Mouse (Mus musculus) MEL (cell line): ENCODE data around the gene Mib2. TPM values are rescaled to one million over a fixed set of nuclear protein-coding genes. Genes with fewer than 3 reads are reported as not detected.

Experiments
- DNase-seq: peaks from one replicate; pipeline ENCODE4 v3.0.0; 2011; ENCODE audit warnings: low read depth, low spot score
- H3K27ac ChIP-seq: 2 replicates; pipeline ENCODE4 v1.5.1; 2012; ENCODE audit warnings: low read depth, mild to moderate bottlenecking, control low read depth, low read length, moderate library complexity; ENCODE audit not compliant: control insufficient read depth
- H3K27me3 ChIP-seq, 2 experiments: fragments of 150-350 bp in 1 of 2; sonication (generic) in 1 of 2; 2 replicates each; pipeline ENCODE4 v1.6.1; 2012; ENCODE audit warnings: low read length in 2 of 2, mild to moderate bottlenecking in 2 of 2, improper control_type of control experiment in 1 of 2, moderate library complexity in 1 of 2; ENCODE audit not compliant: insufficient read depth in 2 of 2, control insufficient read depth in 1 of 2
- H3K36me3 ChIP-seq, 2 experiments: 2 replicates each; pipeline ENCODE4 v1.6.1; 2012 to 2014; ENCODE audit warnings: low read length in 2 of 2, improper control_type of control experiment in 1 of 2, inconsistent platforms in 1 of 2, mild to moderate bottlenecking in 1 of 2; ENCODE audit not compliant: insufficient read depth in 2 of 2, control insufficient read depth in 1 of 2
- H3K4me1 ChIP-seq, 2 experiments: fragments of 150-350 bp in 1 of 2; sonication (generic) in 1 of 2; 2 replicates each; pipeline ENCODE4 v1.6.1; 2012; ENCODE audit warnings: low read length in 2 of 2, improper control_type of control experiment in 1 of 2, mild to moderate bottlenecking in 1 of 2; ENCODE audit not compliant: insufficient read depth in 2 of 2, control insufficient read depth in 1 of 2
- H3K4me3 ChIP-seq, 2 experiments: fragments of 150-350 bp in 1 of 2; sonication (generic) in 1 of 2; 2 replicates each; pipeline ENCODE4 v1.5.1; 2012; ENCODE audit warnings: low read depth in 2 of 2, low read length in 2 of 2, mild to moderate bottlenecking in 2 of 2, moderate library complexity in 2 of 2, control low read depth in 1 of 2, improper control_type of control experiment in 1 of 2; ENCODE audit not compliant: control insufficient read depth in 1 of 2, insufficient read depth in 1 of 2
- H3K79me2 ChIP-seq: 2 replicates; pipeline ENCODE4 v1.6.1; 2012; ENCODE audit warnings: mild to moderate bottlenecking, low read length, moderate library complexity; ENCODE audit not compliant: control insufficient read depth, poor library complexity, insufficient read depth
- H3K9ac ChIP-seq: 2 replicates; pipeline ENCODE4 v1.6.1; 2012; ENCODE audit warnings: low read depth, mild to moderate bottlenecking, control low read depth, low read length, moderate library complexity; ENCODE audit not compliant: control insufficient read depth, poor library complexity, severe bottlenecking
- H3K9me3 ChIP-seq: fragments of 150-350 bp; sonication (generic); replicated peaks from 2 replicates; pipeline ENCODE4 v1.6.1; 2012; ENCODE audit warnings: mild to moderate bottlenecking, low read length, improper control_type of control experiment, moderate library complexity; ENCODE audit not compliant: insufficient read depth
- CHD1 ChIP-seq: IDR thresholded peaks from 2 replicates; pipeline ENCODE4 v1.6.1; 2012; ENCODE audit warnings: low read depth, mild to moderate bottlenecking, inconsistent platforms, low read length, improper control_type of control experiment
- CHD2 ChIP-seq: IDR thresholded peaks from 2 replicates; pipeline ENCODE4 v1.6.1; 2011; ENCODE audit warnings: low read length, improper control_type of control experiment
- CTCF ChIP-seq, 3 experiments: IDR thresholded peaks in 2 of 3; conservative IDR thresholded peaks in 1 of 3; 2 replicates each; pipeline ENCODE4 v1.5.1; 2011 to 2012; ENCODE audit warnings: low read length in 3 of 3, low read depth in 2 of 3, mild to moderate bottlenecking in 2 of 3, improper control_type of control experiment in 1 of 3, inconsistent platforms in 1 of 3, mixed read lengths in 1 of 3, moderate library complexity in 1 of 3; ENCODE audit not compliant: control insufficient read depth in 1 of 3, insufficient read depth in 1 of 3, poor library complexity in 1 of 3, severe bottlenecking in 1 of 3
- E2F4 ChIP-seq: IDR thresholded peaks from 2 replicates; pipeline ENCODE4 v1.6.1; 2011; ENCODE audit warnings: low read depth, low read length, improper control_type of control experiment, borderline replicate concordance
- HCFC1 ChIP-seq: IDR thresholded peaks from 2 replicates; pipeline ENCODE4 v1.6.1; 2012; ENCODE audit warnings: low read depth, mild to moderate bottlenecking, inconsistent platforms, low read length, improper control_type of control experiment, moderate library complexity
- MAX ChIP-seq: IDR thresholded peaks from 2 replicates; pipeline ENCODE4 v1.6.1; 2011; ENCODE audit warnings: low read length, improper control_type of control experiment
- MAZ ChIP-seq: IDR thresholded peaks from 2 replicates; pipeline ENCODE4 v1.6.1; 2012; ENCODE audit warnings: low read depth, mild to moderate bottlenecking, inconsistent platforms, low read length, improper control_type of control experiment
- MEF2A ChIP-seq: IDR thresholded peaks from 2 replicates; pipeline ENCODE4 v1.6.1; 2014; ENCODE audit warnings: low read depth, mild to moderate bottlenecking, inconsistent platforms, low read length, improper control_type of control experiment; ENCODE audit not compliant: poor library complexity, insufficient replicate concordance, severe bottlenecking; ENCODE audit errors: extremely low read depth
- MXI1 ChIP-seq: IDR thresholded peaks from 2 replicates; pipeline ENCODE4 v1.6.1; 2011; ENCODE audit warnings: mild to moderate bottlenecking, low read depth, low read length, improper control_type of control experiment
- MYC ChIP-seq: IDR thresholded peaks from 2 replicates; pipeline ENCODE4 v1.6.1; 2011; ENCODE audit warnings: low read depth, mild to moderate bottlenecking, low read length, improper control_type of control experiment, moderate library complexity
- NELFE ChIP-seq: IDR thresholded peaks from 2 replicates; pipeline ENCODE4 v1.6.1; 2011; ENCODE audit warnings: low read depth, low read length, improper control_type of control experiment
- NRF1 ChIP-seq: IDR thresholded peaks from 2 replicates; pipeline ENCODE4 v1.6.1; 2014; ENCODE audit warnings: low read depth, mild to moderate bottlenecking, inconsistent platforms, low read length, improper control_type of control experiment, moderate library complexity; ENCODE audit not compliant: poor library complexity, insufficient read depth, severe bottlenecking
- POLR2A ChIP-seq, 2 experiments: IDR thresholded peaks; 2 replicates each; pipeline ENCODE4 v1.6.1; 2011 to 2012; ENCODE audit warnings: low read length in 2 of 2, mild to moderate bottlenecking in 2 of 2, control low read depth in 1 of 2, improper control_type of control experiment in 1 of 2, low read depth in 1 of 2, moderate library complexity in 1 of 2; ENCODE audit not compliant: control insufficient read depth in 1 of 2, insufficient read depth in 1 of 2, poor library complexity in 1 of 2
- POLR2AphosphoS2 ChIP-seq: IDR thresholded peaks from 2 replicates; pipeline ENCODE4 v1.6.1; 2011; ENCODE audit warnings: low read length, improper control_type of control experiment
- POLR2AphosphoS5 ChIP-seq: IDR thresholded peaks from 2 replicates; pipeline ENCODE4 v1.6.1; 2012; ENCODE audit warnings: low read depth, borderline replicate concordance, mild to moderate bottlenecking, inconsistent platforms, low read length, moderate library complexity, mixed read lengths
- RAD21 ChIP-seq: IDR thresholded peaks from 2 replicates; pipeline ENCODE4 v1.6.1; 2011; ENCODE audit warnings: mild to moderate bottlenecking, low read depth, low read length, improper control_type of control experiment
- RCOR1 ChIP-seq: IDR thresholded peaks from 2 replicates; pipeline ENCODE4 v1.6.1; 2012; ENCODE audit warnings: low read depth, mild to moderate bottlenecking, inconsistent platforms, low read length, improper control_type of control experiment
- SIN3A ChIP-seq: IDR thresholded peaks from 2 replicates; pipeline ENCODE4 v1.6.1; 2012; ENCODE audit warnings: low read length, improper control_type of control experiment, inconsistent platforms
- SMC3 ChIP-seq: IDR thresholded peaks from 2 replicates; pipeline ENCODE4 v1.6.1; 2011; ENCODE audit warnings: low read depth, low read length, improper control_type of control experiment
- TAL1 ChIP-seq: IDR thresholded peaks from 2 replicates; pipeline ENCODE4 v1.6.1; 2012; ENCODE audit warnings: mild to moderate bottlenecking, inconsistent platforms, low read length, moderate library complexity, mixed read lengths
- TBP ChIP-seq: IDR thresholded peaks from 2 replicates; pipeline ENCODE4 v1.8.0; 2011; ENCODE audit warnings: low read depth, low read length, improper control_type of control experiment
- USF1 ChIP-seq: IDR thresholded peaks from 2 replicates; pipeline ENCODE4 v1.6.1; 2014; ENCODE audit warnings: low read depth, mild to moderate bottlenecking, inconsistent platforms, low read length, improper control_type of control experiment, moderate library complexity
- USF2 ChIP-seq, 2 experiments: IDR thresholded peaks; 2 replicates each; pipeline ENCODE4 v1.6.1; 2011 to 2012; ENCODE audit warnings: improper control_type of control experiment in 2 of 2, low read length in 2 of 2, borderline replicate concordance in 1 of 2, inconsistent platforms in 1 of 2, low read depth in 1 of 2, mild to moderate bottlenecking in 1 of 2; ENCODE audit not compliant: insufficient read depth in 1 of 2
- ZKSCAN1 ChIP-seq: IDR thresholded peaks from 2 replicates; pipeline ENCODE4 v1.6.1; 2012; ENCODE audit warnings: low read depth, mild to moderate bottlenecking, inconsistent platforms, low read length, improper control_type of control experiment, moderate library complexity
- polyA plus RNA-seq, 2 experiments: library from polyadenylated mRNA; stranded (reverse) in 1 of 2; unstranded in 1 of 2; fragments of >175 nt in 1 of 2; fragments of >200 nt in 1 of 2; gene quantifications; 2 replicates each; pipeline versions ENCODE4 v1.2.1 to v1.2.4; 2012; ENCODE audit warnings: low replicate concordance in 2 of 2, low read depth in 1 of 2; ENCODE audit not compliant: insufficient read length in 2 of 2, insufficient read depth in 1 of 2, missing spikeins in 1 of 2
- total RNA-seq: library from RNA; depleted of rRNA; stranded (reverse); fragments of 300-350 nt; gene quantifications from 2 replicates; pipeline ENCODE4 v1.2.3, GENCODE M21; 2012

The Mib2 gene
- total and polyA plus RNA-seq, 3 experiments: 21.4 to 38.3 TPM; not detected in 1

DNA sequence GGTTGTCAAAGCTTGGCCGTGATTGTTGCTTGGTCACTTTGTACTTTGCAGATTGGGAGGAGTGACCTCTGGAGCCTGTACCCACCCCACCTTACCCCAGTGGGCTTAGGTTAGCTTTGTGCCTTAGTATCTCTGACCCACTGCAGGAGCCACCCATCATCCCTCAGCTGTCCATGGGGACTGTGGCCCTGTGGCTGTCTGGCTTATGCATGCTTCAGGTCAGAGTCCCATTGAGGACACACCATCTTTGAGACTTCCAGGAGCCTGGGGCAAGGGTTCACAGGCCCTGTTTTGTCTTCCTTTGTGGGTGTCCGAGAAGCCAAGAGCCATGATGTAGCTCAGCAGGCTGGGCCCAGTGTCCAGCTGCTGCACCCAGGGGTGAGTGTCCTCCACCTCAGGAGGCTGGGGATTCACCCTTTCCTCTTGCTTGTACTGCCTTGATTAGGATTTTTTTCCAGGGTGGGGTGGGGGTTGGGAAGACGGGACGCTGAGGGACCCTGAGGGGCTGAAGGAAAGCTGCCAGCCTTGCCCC, 26.6 kb upstream of the Mib2 start:
- H3K36me3 ChIP-seq: peaks cover 0 to 2% of the 10 kb centered on the region in 2 experiments; a peak in 1 of 4 replicates
- H3K9me3 ChIP-seq: no peaks in the 10 kb centered on the region
- no peak overlapping the region for H3K9ac ChIP-seq
- H3K27ac ChIP-seq: no peak overlapping the region
- DNase-seq: no peak
- no peak overlapping the region for H3K4me3 ChIP-seq
- H3K4me1 ChIP-seq: peaks cover 0 to 9% of the 10 kb centered on the region in 2 experiments; a peak in 1 of 4 replicates
- H3K79me2 ChIP-seq: no peaks in the 10 kb centered on the region; the same call in 1 of the 2 replicates
- peaks cover 0 to 5% of the 10 kb centered on the region in 2 experiments; a peak in 2 of 4 replicates for H3K27me3 ChIP-seq
- TF ChIP-seq CHD2 (no peak), MEF2A (no peak), MAZ (no peak), MAX (no peak)

GRCm38 (mm10) chr4:155694482-155695401, 25.7 kb upstream of the Mib2 start:
- H3K36me3 ChIP-seq: peaks cover 0 to 2% of the 10 kb centered on the region in 2 experiments; a peak in 1 of 4 replicates
- peak; percentile 67 for DNase-seq
- H3K9ac ChIP-seq: peak overlapping the region; percentile 68
- TF ChIP-seq TBP (no peak), MXI1 (no peak; the same call in 1 of the 2 replicates), USF1 (no peak), MYC (no peak), POLR2AphosphoS2 (no peak), TAL1 (no peak), HCFC1 (no peak), MEF2A (no peak), ZKSCAN1 (no peak), SIN3A (0 out of 2 replicates have a peak, but pooled peaks have one; percentile 2), CHD1 (no peak), SMC3 (no peak), MAX (peak; percentile 69), USF2 (IDR thresholded peaks at IDR 0.05; ENCODE audit: borderline replicate concordance in 1 of 2, insufficient read depth in 1 of 2, low read depth in 1 of 2, low read length in 2 of 2) (no peak), MAZ (no peak), NELFE (0 out of 2 replicates have a peak, but pooled peaks have one; percentile 12), E2F4 (no peak), RCOR1 (no peak), POLR2A (IDR thresholded peaks at IDR 0.05; ENCODE audit: control insufficient read depth in 1 of 2, insufficient read depth in 1 of 2, low read depth in 1 of 2, low read length in 2 of 2, poor library complexity in 1 of 2) (0 out of 4 replicates have a peak, but pooled peaks of 1 of the 2 experiments have one; percentile 36), POLR2AphosphoS5 (no peak), NRF1 (peak; percentile 67), RAD21 (no peak), CTCF (IDR thresholded peaks at IDR 0.05 in 2 of 3, conservative IDR thresholded peaks at IDR 0.05 in 1 of 3; ENCODE audit: control insufficient read depth in 1 of 3, insufficient read depth in 1 of 3, low read depth in 2 of 3, low read length in 3 of 3, poor library complexity in 1 of 3, severe bottlenecking in 1 of 3) (0 out of 6 replicates have a peak, but pooled peaks of 1 of the 3 experiments have one; percentile 10)
- H3K27me3 ChIP-seq: peaks cover 0 to 5% of the 10 kb centered on the region in 2 experiments; a peak in 2 of 4 replicates
- H3K4me1 ChIP-seq: peaks cover 0 to 9% of the 10 kb centered on the region in 2 experiments; a peak in 1 of 4 replicates
- H3K27ac ChIP-seq: no peak overlapping the region
- no peaks in the 10 kb centered on the region for H3K9me3 ChIP-seq
- H3K79me2 ChIP-seq: no peaks in the 10 kb centered on the region; the same call in 1 of the 2 replicates
- H3K4me3 ChIP-seq: peak overlapping the region; percentile 53 to 70
